Mouse (Mus musculus) small intestine, adult 2 months (tissue): Measurements from ENCODE around the gene Btbd35f1.
"Not testable (repeated sequence)": the region's sequence is repeated elsewhere in the genome, so short reads cannot be mapped to it uniquely, and the experiment has no call there.

ENCODE experiments used
- CTCF ChIP-seq: fragments of 200-500 bp; IDR thresholded peaks from 2 replicates; pipeline ENCODE4 v1.5.1; 2012; ENCODE audit warnings: low read depth, mild to moderate bottlenecking, control low read depth, inconsistent platforms, low read length, moderate library complexity, mixed read lengths; ENCODE audit not compliant: insufficient replicate concordance, insufficient read length; ENCODE audit errors: extremely low read depth
- POLR2A ChIP-seq: fragments of 200-500 bp; IDR thresholded peaks from 2 replicates; pipeline ENCODE4 v1.6.1; 2012; ENCODE audit warnings: low read depth, mild to moderate bottlenecking, control low read depth, inconsistent platforms, low read length, moderate library complexity

DNA sequence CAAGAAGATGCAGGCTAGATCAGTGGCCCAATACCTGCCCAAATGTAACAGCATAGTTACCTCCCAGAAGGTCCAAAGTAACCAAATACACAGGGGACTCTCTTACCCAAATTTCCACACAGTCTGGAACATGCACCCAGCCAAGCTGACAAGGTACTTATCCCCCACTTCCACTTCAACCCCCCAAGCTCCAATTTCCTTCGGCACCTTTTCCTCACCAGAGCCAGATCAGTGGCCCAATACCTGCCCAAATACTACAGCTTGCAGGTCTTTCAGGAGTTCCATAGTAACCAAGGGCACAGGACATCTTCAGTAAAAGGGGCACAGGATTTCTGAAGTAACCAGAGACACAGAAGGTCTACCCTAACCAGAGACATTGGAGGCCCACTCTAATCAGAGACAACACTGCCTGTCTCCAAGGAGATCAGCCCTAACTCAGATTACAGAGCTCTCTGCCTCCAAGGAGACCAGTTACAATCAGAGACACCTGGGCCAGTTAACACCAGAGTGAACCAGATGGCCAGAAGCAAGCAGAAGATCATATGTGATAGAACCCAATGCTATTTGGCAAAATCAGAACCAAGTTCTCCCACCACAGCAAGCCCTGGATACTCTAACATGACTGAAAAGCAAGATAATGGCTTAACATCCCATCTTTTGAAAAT lies 31.2 kb downstream of the Btbd35f1 start:
- not testable (repeated sequence) for TF ChIP-seq CTCF, POLR2A
